Mouse (Mus musculus): Measurements from ENCODE around the gene Rabif.
"Not testable (repeated sequence)": the region's sequence is repeated elsewhere in the genome, so short reads cannot be mapped to it uniquely, and the experiment has no call there.

Gene Rabif

GRCm38 (mm10) chr1:134513312-134513860, 18.9 kb downstream of the Rabif start:
- peak; percentile 23 for DNase-seq

GRCm38 (mm10) chr1:134513876-134514590, 19.6 kb downstream of the Rabif start:
- DNase-seq = no peak

GRCm38 (mm10) chr1:134515891-134516290, 21.4 kb downstream of the Rabif start:
- DNase-seq = no peak

GRCm38 (mm10) chr1:134516491-134517198, 22.2 kb downstream of the Rabif start:
- peak; percentile 31 for DNase-seq

GRCm38 (mm10) chr1:134517841-134518240, 23.4 kb downstream of the Rabif start:
- not testable (repeated sequence) for DNase-seq

GRCm38 (mm10) chr1:134518677-134519076, 24.2 kb downstream of the Rabif start:
- peak; percentile 86 for DNase-seq

- not testable (repeated sequence) for DNase-seq
Measured at GRCm38 (mm10) chr1:134519201-134519600, 24.8 kb downstream of the Rabif start.

GRCm38 (mm10) chr1:134520001-134520721, 25.7 kb downstream of the Rabif start:
- peak; percentile 43 for DNase-seq

- DNase-seq = no peak
Measured at GRCm38 (mm10) chr1:134521163-134521562, 26.7 kb downstream of the Rabif start.

- DNase-seq = no peak
Measured at GRCm38 (mm10) chr1:134522325-134522724, 27.9 kb downstream of the Rabif start.

GRCm38 (mm10) chr1:134524424-134524823, 30.0 kb downstream of the Rabif start:
- DNase-seq = peak; percentile 39

- no peak for DNase-seq
Measured at GRCm38 (mm10) chr1:134525015-134525414, 30.6 kb downstream of the Rabif start.

GRCm38 (mm10) chr1:134526752-134527151, 32.3 kb downstream of the Rabif start:
- peak; percentile 75 for DNase-seq

- no peak for DNase-seq
Measured at GRCm38 (mm10) chr1:134530618-134531017, 36.2 kb downstream of the Rabif start.

GRCm38 (mm10) chr1:134533710-134534109, 39.3 kb downstream of the Rabif start:
- not testable (repeated sequence) for DNase-seq

GRCm38 (mm10) chr1:134535054-134535453, 40.6 kb downstream of the Rabif start:
- DNase-seq = no peak

- peak; percentile 28 for DNase-seq
Measured at GRCm38 (mm10) chr1:134535513-134535912, 41.1 kb downstream of the Rabif start.

GRCm38 (mm10) chr1:134540610-134541009, 46.2 kb downstream of the Rabif start:
- DNase-seq = no peak

- DNase-seq = no peak
Measured at GRCm38 (mm10) chr1:134548231-134548630, 53.8 kb downstream of the Rabif start.

- DNase-seq = no peak
Measured at GRCm38 (mm10) chr1:134549632-134550132, 55.2 kb downstream of the Rabif start, which contains the start of gene Mgat4e. TSS of gene Mgat4e (minus strand) at chr1:134549682.

- DNase-seq = no peak
Measured at GRCm38 (mm10) chr1:134551869-134552268, 57.4 kb downstream of the Rabif start.

GRCm38 (mm10) chr1:134552396-134552795, 57.9 kb downstream of the Rabif start:
- DNase-seq = no peak

Measured in liver (tissue).